Mouse (Mus musculus) fat pad, adult 2 months (tissue): Measurements from ENCODE around the gene Tmprss3.

Experiments
- DNase-seq: peaks from one replicate; pipeline ENCODE4 v3.0.0-alpha.2; 2011; ENCODE audit warnings: low read depth, low spot score; ENCODE audit errors: extremely low read depth

The Tmprss3 gene

GRCm38 (mm10) chr17:31198877-31199276 lies at the start of gene Tmprss3:
Gene Tmprss3 (minus strand): TSS chr17:31198977.
- DNase-seq: no peak

GRCm38 (mm10) chr17:31247144-31247543 lies 48.4 kb upstream of the Tmprss3 start:
- no peak for DNase-seq

- DNase-seq: no peak
Observed at GRCm38 (mm10) chr17:31245321-31245720, 46.5 kb upstream of the Tmprss3 start.

- DNase-seq: no peak
Observed at GRCm38 (mm10) chr17:31242764-31243163, 44.0 kb upstream of the Tmprss3 start.

- DNase-seq: no peak
Observed at GRCm38 (mm10) chr17:31241156-31241555, 42.4 kb upstream of the Tmprss3 start.

- DNase-seq: no peak
Observed at GRCm38 (mm10) chr17:31238234-31239020, 39.6 kb upstream of the Tmprss3 start.

- no peak for DNase-seq
Observed at GRCm38 (mm10) chr17:31235915-31236314, 37.1 kb upstream of the Tmprss3 start.

GRCm38 (mm10) chr17:31232251-31233010 lies 33.7 kb upstream of the Tmprss3 start:
- no peak for DNase-seq

- no peak for DNase-seq
Observed at GRCm38 (mm10) chr17:31231780-31232179, 33.0 kb upstream of the Tmprss3 start.

- no peak for DNase-seq
Observed at GRCm38 (mm10) chr17:31226931-31227330, 28.2 kb upstream of the Tmprss3 start.

- DNase-seq: no peak
Observed at GRCm38 (mm10) chr17:31226368-31226767, 27.6 kb upstream of the Tmprss3 start.

GRCm38 (mm10) chr17:31224591-31224990 lies 25.8 kb upstream of the Tmprss3 start:
- DNase-seq: no peak

GRCm38 (mm10) chr17:31223835-31224234 lies 25.1 kb upstream of the Tmprss3 start:
- no peak for DNase-seq

GRCm38 (mm10) chr17:31222810-31223310 lies 24.1 kb upstream of the Tmprss3 start:
- DNase-seq: no peak

GRCm38 (mm10) chr17:31216068-31216955 lies 17.5 kb upstream of the Tmprss3 start:
- no peak for DNase-seq

GRCm38 (mm10) chr17:31211881-31212280 lies 13.1 kb upstream of the Tmprss3 start:
- DNase-seq: no peak

GRCm38 (mm10) chr17:31210299-31210698 lies 11.5 kb upstream of the Tmprss3 start:
- DNase-seq: no peak

- DNase-seq: no peak
Observed at GRCm38 (mm10) chr17:31209376-31209930, 10.7 kb upstream of the Tmprss3 start.

GRCm38 (mm10) chr17:31208654-31209053 lies 9.9 kb upstream of the Tmprss3 start:
- no peak for DNase-seq

- no peak for DNase-seq
Observed at GRCm38 (mm10) chr17:31207771-31208334, 9.1 kb upstream of the Tmprss3 start, which contains the start of gene Ubash3a. Gene Ubash3a (plus strand): TSS chr17:31207873.
